Comparison of ENCODE assay signal across 23 mouse cellular contexts in genomic region chr16:87582776-87583175, GRCm38 (mm10). TPM values are rescaled to one million over a fixed set of nuclear protein-coding genes. Genes with fewer than 3 reads are reported as not detected.
"Had no signal": no experiment of that assay in that cellular context is flagged by ENCODE, and none has a peak within 500 bp of the region (broad histone marks: within the 10 kb centered on the region; RNA-seq: fewer than 3 reads in every experiment).

No protein-coding gene starts in this region.

- H3K4me2 ChIP-seq: lung, embryonic 15.5 days; midbrain, embryonic 11.5 days; midbrain, embryonic 13.5 days; midbrain, embryonic 15.5 days; neural tube, embryonic 13.5 days; neural tube, embryonic 15.5 days had no signal

- DNase-seq: liver, postnatal 0 days; lung, adult 2 months; lung, postnatal 14 days; lung, postnatal 36 days; retina, postnatal 1 day; right cerebral cortex, adult 18-20 months; right cerebral cortex, postnatal 25 days; right cerebral cortex, postnatal 4 days; spleen, adult 18-20 months; thymus, adult 18-20 months; thymus, postnatal 14 days; thymus, postnatal 36 days had no signal

- H3K4me1 ChIP-seq: lung, embryonic 15.5 days; midbrain, embryonic 13.5 days; midbrain, embryonic 15.5 days had no signal

- H3K4me3 ChIP-seq: lung, embryonic 15.5 days; megakaryocyte, embryonic 14.5 days; midbrain, embryonic 13.5 days; midbrain, embryonic 15.5 days; neural tube, embryonic 13.5 days; neural tube, embryonic 15.5 days had no signal

- H3K9ac ChIP-seq: liver, postnatal 0 days; lung, embryonic 15.5 days; midbrain, embryonic 13.5 days; midbrain, embryonic 15.5 days; neural tube, embryonic 13.5 days; neural tube, embryonic 15.5 days had no signal

- H3K27ac ChIP-seq: lung, embryonic 15.5 days; macrophage; midbrain, embryonic 13.5 days; midbrain, embryonic 15.5 days; neural tube, embryonic 13.5 days; neural tube, embryonic 15.5 days had no signal

- H3K36me3 ChIP-seq: lung, embryonic 15.5 days; midbrain, embryonic 13.5 days; midbrain, embryonic 15.5 days; neural tube, embryonic 13.5 days; neural tube, embryonic 15.5 days had no signal

- H3K27me3 ChIP-seq: lung, embryonic 15.5 days; megakaryocyte, embryonic 14.5 days; midbrain, embryonic 13.5 days; midbrain, embryonic 15.5 days; neural tube, embryonic 13.5 days; neural tube, embryonic 15.5 days had no signal

- ATAC-seq: liver, postnatal 0 days; lung, postnatal 0 days; midbrain, embryonic 13.5 days; midbrain, embryonic 15.5 days had no signal

- H3K9me3 ChIP-seq: lung, embryonic 15.5 days; midbrain, embryonic 13.5 days; midbrain, embryonic 15.5 days; neural tube, embryonic 13.5 days; neural tube, embryonic 15.5 days had no signal

RNA-seq across cellular contexts. Expression of gene Map3k7cl, which starts 29.6 kb away (rescaled TPM):
- polyA plus RNA-seq: liver, postnatal 0 days; macrophage; midbrain, embryonic 11.5 days; midbrain, embryonic 13.5 days; midbrain, postnatal 0 days; neural tube, embryonic 11.5 days; neural tube, embryonic 13.5 days had no signal
